Mouse (Mus musculus) embryonic stem cell, embryonic (primary cell): ENCODE measurements around the gene Atp1b2.

ENCODE experiments used
- CTCF ChIA-PET, 4 experiments: fragments of 300-600 bp in 2 of 4; fragments of 350-600 bp in 2 of 4; sonication (Branson Sonifier 250); formaldehyde crosslinking; loops; one replicate each; lab custom pipeline; 2022; ENCODE audit warnings: inconsistent platforms in 2 of 4; lab: Charles Lee
- POLR2A ChIA-PET, 4 experiments: fragments of 300-600 bp in 2 of 4; fragments of 350-600 bp in 2 of 4; sonication (Branson Sonifier 250); formaldehyde crosslinking; loops; one replicate each; lab custom pipeline; 2022; ENCODE audit warnings: antibody characterized with exemption in 4 of 4, inconsistent platforms in 1 of 4; lab: Charles Lee

Gene Atp1b2

DNA sequence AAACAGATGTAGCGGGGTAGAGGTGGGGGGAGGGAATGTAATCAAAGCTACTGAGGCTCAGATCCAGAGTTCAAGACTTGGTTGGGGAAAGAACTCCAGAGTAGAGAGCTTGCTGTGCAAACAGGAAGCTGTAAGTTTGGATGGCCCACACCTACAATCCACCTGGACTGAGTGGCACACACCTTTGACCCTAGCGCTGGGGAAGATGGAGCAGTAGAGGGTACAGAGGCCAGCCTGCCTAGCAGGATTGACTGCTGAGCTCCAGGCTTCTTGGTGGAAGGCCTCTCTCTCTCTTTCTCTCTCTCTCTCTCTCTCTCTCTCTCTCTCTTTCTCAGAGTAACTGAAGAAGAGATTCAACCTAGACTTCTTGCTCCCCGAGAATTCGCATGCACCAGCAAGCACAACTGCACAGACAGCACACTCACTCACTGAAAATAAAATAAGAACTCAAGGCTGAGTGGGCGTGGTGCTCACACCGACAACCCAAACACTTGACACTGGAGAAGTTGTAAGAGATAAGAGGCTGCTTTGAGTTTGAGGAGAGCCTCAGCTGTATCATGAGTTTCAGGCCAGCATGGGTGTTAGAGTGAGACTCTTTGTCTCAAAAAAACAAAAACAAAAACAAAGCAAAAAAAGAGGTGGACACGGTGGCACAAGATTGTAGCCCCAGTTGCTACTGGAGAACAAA lies 14.8 kb upstream of the Atp1b2 start:
- CTCF ChIA-PET, result interaction anchor here in 3 of 4 experiments (0.6 to 1.5 kb wide), 8 partner anchors 8 to 91 kb away, joined by 3 to 10 read pairs (median 4); no protein-coding TSS in a partner anchor
- POLR2A ChIA-PET, result interaction anchor here in 3 of 4 experiments (0.7 to 9.5 kb wide), 10 partner anchors 8 to 91 kb away, joined by 3 to 97 read pairs (median 4); partner anchors contain the start of genes Trp53 (in 2 of the 3) and Wrap53 (in 2 of the 3)

DNA sequence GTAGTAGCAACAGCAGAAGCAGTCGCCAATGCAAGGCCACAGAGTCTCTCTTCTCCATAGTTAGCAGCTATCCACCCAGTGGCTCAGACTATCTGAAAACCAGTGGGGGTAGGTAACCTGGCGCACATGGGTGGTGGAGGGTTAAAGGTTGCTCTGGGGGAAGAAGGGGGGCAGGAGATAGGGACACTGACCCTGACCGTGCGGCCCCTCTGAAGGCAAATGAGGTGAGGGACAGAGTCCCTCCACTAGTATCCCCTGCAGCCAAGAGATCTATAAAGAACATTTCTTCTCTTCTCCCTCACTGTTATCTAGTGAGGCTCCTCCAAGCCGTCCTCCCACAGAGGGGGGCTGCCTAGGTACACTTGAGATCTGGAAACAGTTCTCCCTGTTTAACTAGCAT lies 12.1 kb upstream of the Atp1b2 start, which contains the start of gene Shbg:
Gene Shbg, minus strand, starts transcription at position 101 of the 400 bp plus-strand sequence.
- ChIA-PET CTCF (interaction anchor here in 2 of 4 experiments (0.6 to 2.0 kb wide), 2 partner anchors 10 to 343 kb away, joined by 3 to 15 read pairs; no protein-coding TSS in a partner anchor), POLR2A (interaction anchor here in 3 of 4 experiments (0.6 to 9.5 kb wide), 9 partner anchors 13 to 290 kb away, joined by 3 to 97 read pairs (median 4); partner anchors contain the start of genes Trp53 (in 2 of the 3), Wrap53 (in 2 of the 3) and Atp1b2 (in 1 of the 3))

- ChIA-PET POLR2A (interaction anchor here (0.6 to 9.5 kb wide), 16 partner anchors 11 to 94 kb away, joined by 3 to 97 read pairs (median 4); partner anchors contain the start of genes Trp53 (in 3 of the 4), Wrap53 (in 3 of the 4), Atp1b2 (in 2 of the 4) and Fxr2 (in 1 of the 4)), CTCF (interaction anchor here (0.5 to 2.2 kb wide), 20 partner anchors 12 to 166 kb away, joined by 3 to 15 read pairs (median 3); partner anchors contain the start of genes Trp53 (in 2 of the 4), Wrap53 (in 2 of the 4) and Fxr2 (in 1 of the 4))
These were observed 11.0 kb upstream of the Atp1b2 start for GRCm38 (mm10) chr11:69616781-69617180.

GRCm38 (mm10) chr11:69614257-69614588 lies 8.5 kb upstream of the Atp1b2 start:
- CTCF ChIA-PET, result interaction anchor here (0.6 to 2.6 kb wide), 44 partner anchors 10 to 1495 kb away, joined by 3 to 23 read pairs (median 4); partner anchors contain the start of genes Trp53 (in 3 of the 4), Wrap53 (in 3 of the 4), Dnah2 (in 1 of the 4) and Fxr2 (in 1 of the 4)
- POLR2A ChIA-PET, result interaction anchor here (0.6 to 9.5 kb wide), 34 partner anchors 8 to 203 kb away, joined by 3 to 97 read pairs (median 5); partner anchors contain the start of genes Trp53 (in 4 of the 4), Wrap53 (in 4 of the 4), Atp1b2 (in 3 of the 4) and Fxr2 (in 2 of the 4)

DNA sequence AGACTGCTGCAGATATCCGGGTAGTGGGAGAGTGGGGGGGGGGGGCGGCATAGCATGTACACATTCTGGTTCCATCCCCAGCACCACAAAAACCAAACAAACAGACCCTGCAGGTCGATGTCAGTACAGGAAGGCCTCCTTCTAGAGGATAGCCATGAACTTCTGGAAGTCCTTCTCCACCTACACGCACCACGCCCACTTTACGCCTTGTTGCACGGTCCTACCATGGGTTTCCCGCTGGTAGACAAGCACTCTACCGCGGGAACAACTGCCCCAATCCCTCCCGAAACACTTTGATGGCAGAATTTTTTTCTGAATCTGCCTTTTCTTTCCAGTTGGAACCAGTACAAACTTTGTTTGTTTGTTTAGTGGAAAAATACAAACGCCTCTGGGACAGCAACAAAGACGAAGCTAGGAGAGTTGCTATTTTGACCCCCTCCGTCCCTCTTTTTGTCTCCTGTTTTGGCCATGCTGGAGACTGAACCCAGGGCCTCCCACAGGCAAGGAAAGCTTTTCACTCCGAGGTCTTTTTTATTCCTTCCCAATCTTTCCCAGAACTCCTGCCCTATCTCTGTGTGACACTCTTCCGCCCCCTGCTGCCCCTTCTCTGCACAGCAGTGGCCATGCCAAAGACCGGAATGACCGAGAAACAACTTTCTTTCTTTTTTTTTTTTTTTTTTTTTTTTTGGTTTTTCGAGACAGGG lies 8.0 kb upstream of the Atp1b2 start:
- ChIA-PET POLR2A (interaction anchor here (0.6 to 9.5 kb wide), 37 partner anchors 8 to 216 kb away, joined by 3 to 97 read pairs (median 4); partner anchors contain the start of genes Trp53 (in 4 of the 4), Wrap53 (in 4 of the 4), Atp1b2 (in 3 of the 4) and Fxr2 (in 2 of the 4)), CTCF (interaction anchor here (0.5 to 2.6 kb wide), 50 partner anchors 11 to 1496 kb away, joined by 3 to 23 read pairs (median 4); partner anchors contain the start of genes Trp53 (in 4 of the 4), Wrap53 (in 4 of the 4), Dnah2 (in 1 of the 4) and Fxr2 (in 1 of the 4))

DNA sequence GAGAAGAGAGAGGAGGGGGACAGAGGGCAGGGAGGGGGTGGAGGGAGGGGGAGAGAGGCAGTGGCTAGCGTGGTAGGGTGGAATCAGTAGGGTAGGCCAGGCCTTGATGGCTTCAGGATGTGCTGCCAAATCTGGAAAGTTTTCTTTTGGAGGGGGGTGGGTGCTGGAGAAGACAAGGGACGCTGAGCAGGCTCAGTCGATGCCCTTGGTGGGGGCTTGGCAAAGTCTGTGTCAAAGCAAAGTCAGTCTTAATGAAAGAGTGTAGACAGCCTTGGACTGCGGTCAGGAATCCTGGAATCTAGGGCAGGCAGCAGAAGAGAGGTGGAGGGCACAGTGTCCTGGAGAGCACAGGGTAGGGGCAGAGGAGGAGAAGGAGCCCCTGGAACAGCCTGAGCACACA lies 5.2 kb upstream of the Atp1b2 start:
- ChIA-PET CTCF (interaction anchor here in 2 of 4 experiments (0.7 to 1.4 kb wide), 4 partner anchors 53 to 1023 kb away, joined by 3 to 5 read pairs (median 4); no protein-coding TSS in a partner anchor), POLR2A (interaction anchor here in 2 of 4 experiments (0.6 to 16.3 kb wide), 8 partner anchors 11 to 174 kb away, joined by 3 to 500 read pairs (median 11); partner anchors contain the start of genes Trp53 (in 2 of the 2), Wrap53 (in 2 of the 2) and Sat2 (in 1 of the 2))

- POLR2A ChIA-PET, result interaction anchor here in 3 of 4 experiments (0.7 to 16.3 kb wide), 14 partner anchors 9 to 824 kb away, joined by 3 to 500 read pairs (median 5); partner anchors contain the start of genes Trp53 (in 3 of the 3), Wrap53 (in 3 of the 3) and Eif5a (in 1 of the 3)
- CTCF ChIA-PET, result interaction anchor here in 2 of 4 experiments (0.6 to 2.3 kb wide), 2 partner anchors 30 to 31 kb away, joined by 3 to 10 read pairs; partner anchors contain the start of genes Trp53 (in 1 of the 2) and Wrap53 (in 1 of the 2)
These were observed 3.7 kb upstream of the Atp1b2 start for GRCm38 (mm10) chr11:69609416-69609815.

GRCm38 (mm10) chr11:69608525-69608924 lies 2.8 kb upstream of the Atp1b2 start:
- CTCF ChIA-PET, result interaction anchor here in 3 of 4 experiments (0.6 to 2.3 kb wide), 4 partner anchors 22 to 79 kb away, joined by 3 to 10 read pairs (median 4); partner anchors contain the start of genes Trp53 (in 1 of the 3) and Wrap53 (in 1 of the 3)
- POLR2A ChIA-PET, result interaction anchor here in 3 of 4 experiments (0.6 to 16.3 kb wide), 14 partner anchors 8 to 823 kb away, joined by 3 to 500 read pairs (median 5); partner anchors contain the start of genes Trp53 (in 3 of the 3), Wrap53 (in 3 of the 3) and Eif5a (in 1 of the 3)

DNA sequence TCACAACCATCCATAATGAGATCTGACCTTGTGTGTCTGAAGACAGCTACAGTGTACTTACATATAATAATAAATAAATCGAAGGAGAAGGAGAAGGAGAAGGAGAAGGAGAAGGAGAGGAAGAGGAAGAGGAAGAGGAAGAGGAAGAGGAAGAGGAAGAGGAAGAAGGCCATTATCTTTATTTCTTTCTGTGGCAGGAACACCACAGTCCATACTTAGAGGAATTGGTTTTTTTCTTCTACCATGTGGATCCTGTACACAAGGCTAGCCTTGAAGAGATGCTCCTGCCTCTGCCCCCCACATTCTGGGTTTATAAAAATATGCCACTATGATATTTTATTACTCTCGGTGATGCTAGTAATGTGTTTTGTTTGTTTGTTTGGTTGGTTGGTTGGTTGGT lies 1.1 kb upstream of the Atp1b2 start:
- ChIA-PET CTCF (interaction anchor here in 1 of 4 experiments (1.5 kb wide), 1 partner anchor 27 kb away, joined by 4 read pairs; the partner anchor contains the start of genes Trp53 and Wrap53), POLR2A (interaction anchor here in 2 of 4 experiments (1.4 to 16.3 kb wide), 5 partner anchors 12 to 60 kb away, joined by 4 to 500 read pairs (median 8); partner anchors contain the start of genes Trp53 (in 2 of the 2), Wrap53 (in 2 of the 2) and Fxr2 (in 1 of the 2))

DNA sequence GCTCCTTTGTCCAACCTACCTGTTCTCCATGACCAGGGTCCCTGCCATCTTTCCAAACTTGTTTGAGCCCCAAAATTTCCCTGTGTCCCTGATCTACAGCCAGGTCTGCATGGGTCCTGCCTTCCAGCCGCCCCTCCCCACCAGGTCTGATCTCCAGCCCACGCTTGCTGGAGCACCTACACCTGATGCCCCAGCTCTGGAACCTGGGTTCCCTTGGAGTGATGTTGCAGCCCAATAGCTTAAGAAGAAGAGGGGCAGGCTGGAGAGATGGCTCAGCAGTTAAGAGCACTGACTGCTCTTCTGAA lies 701 bp upstream of the Atp1b2 start:
- ChIA-PET POLR2A (interaction anchor here (0.6 to 16.3 kb wide), 18 partner anchors 8 to 283 kb away, joined by 3 to 500 read pairs (median 6); partner anchors contain the start of genes Trp53 (in 2 of the 4), Wrap53 (in 2 of the 4), Cntrob (in 1 of the 4) and Fxr2 (in 1 of the 4)), CTCF (interaction anchor here in 1 of 4 experiments (1.5 kb wide), 1 partner anchor 26 kb away, joined by 4 read pairs; the partner anchor contains the start of genes Trp53 and Wrap53)

DNA sequence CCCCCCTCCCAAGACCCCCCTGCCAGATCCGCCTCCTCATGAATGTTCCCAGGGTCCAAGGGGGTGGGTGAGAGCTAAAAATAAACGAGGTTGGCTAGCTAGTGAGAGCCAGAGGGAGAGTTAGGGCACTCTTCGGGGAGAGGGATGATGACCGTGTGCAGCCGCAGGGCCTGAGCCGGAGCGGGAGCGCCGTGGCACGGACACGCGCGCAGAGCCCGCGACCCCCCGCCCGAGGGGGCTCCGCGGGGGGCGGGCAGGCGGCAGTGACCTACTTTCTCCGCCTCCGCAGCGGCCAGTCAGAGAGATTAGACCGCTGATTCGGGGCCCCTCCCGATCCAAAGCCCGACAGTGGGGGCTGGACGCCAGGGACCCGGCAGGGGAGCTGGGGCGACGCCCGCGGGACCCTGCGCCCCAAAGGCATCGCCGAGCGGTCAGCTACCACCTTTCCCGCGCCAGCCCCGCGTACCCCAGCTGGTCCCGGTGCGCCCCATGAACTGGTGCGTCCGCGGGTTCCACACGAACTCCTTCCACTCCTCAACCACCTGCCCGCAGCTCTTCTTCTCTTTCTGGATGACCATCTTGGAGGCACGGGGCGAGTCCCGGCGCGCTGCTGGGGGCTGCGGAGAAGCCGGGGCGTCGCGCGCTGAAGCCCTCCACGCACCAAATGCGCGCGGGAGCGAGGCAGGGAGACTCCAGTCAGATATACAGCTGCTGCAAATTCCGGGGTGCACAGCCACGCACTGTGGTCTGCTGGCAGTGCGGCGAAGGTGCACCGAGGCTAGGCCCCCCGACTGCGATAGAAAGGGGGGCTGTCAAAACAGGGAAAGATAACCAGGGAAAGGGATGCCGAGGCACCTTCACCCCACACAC lies 712 bp downstream of the Atp1b2 start:
- CTCF ChIA-PET, result interaction anchor here in 2 of 4 experiments (0.5 to 2.0 kb wide), 7 partner anchors 23 to 108 kb away, joined by 3 to 10 read pairs (median 5); partner anchors contain the start of genes Sox15 (in 1 of the 2), Trp53 (in 1 of the 2) and Wrap53 (in 1 of the 2)
- POLR2A ChIA-PET, result interaction anchor here (0.6 to 16.3 kb wide), 58 partner anchors 9 to 381 kb away, joined by 3 to 500 read pairs (median 5); partner anchors contain the start of genes Sat2 (in 3 of the 4), Cntrob (in 2 of the 4), Fxr2 (in 2 of the 4) and Trappc1 (in 2 of the 4)

GRCm38 (mm10) chr11:69604347-69604746 lies 1.4 kb downstream of the Atp1b2 start:
- CTCF ChIA-PET, result interaction anchor here in 1 of 4 experiments (0.9 to 2.0 kb wide), 3 partner anchors 25 to 58 kb away, joined by 3 to 8 read pairs (median 5); partner anchors contain the start of gene Sox15

DNA sequence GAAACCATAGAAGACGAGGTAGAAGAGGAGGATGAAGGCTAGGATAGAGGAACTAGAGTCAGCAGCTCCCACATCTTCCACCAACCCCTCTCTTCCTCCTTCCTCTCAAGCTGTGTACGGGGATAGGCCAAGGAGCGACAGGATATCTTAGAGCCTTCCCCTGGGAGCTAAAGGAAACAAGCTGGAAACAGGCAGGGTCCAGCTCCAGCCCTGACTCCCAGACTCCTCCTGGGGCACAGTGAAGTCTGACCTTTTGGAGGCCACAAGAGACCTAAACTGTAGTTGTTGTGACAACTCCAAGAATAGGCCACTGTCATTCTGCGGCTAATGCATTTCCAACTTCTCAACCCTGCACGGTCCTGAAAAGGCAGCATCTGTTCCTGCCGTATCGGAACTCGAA lies 2.2 kb downstream of the Atp1b2 start:
- CTCF ChIA-PET, result no interaction called here
- POLR2A ChIA-PET, result interaction anchor here in 3 of 4 experiments (0.6 to 16.3 kb wide), 7 partner anchors 10 to 92 kb away, joined by 3 to 500 read pairs (median 4); partner anchors contain the start of genes Trp53 (in 3 of the 3) and Wrap53 (in 3 of the 3)

More at GRCm38 (mm10) chr11:69604347-69604746, 1.4 kb downstream of the Atp1b2 start:
- POLR2A ChIA-PET, result interaction anchor here in 3 of 4 experiments (0.6 to 16.3 kb wide), 26 partner anchors 9 to 381 kb away, joined by 3 to 500 read pairs (median 5); partner anchors contain the start of genes Cntrob (in 2 of the 3), Trappc1 (in 2 of the 3), Trp53 (in 2 of the 3) and Wrap53 (in 2 of the 3)

GRCm38 (mm10) chr11:69601768-69602167 lies 4.0 kb downstream of the Atp1b2 start:
- ChIA-PET CTCF (interaction anchor here in 3 of 4 experiments (0.6 to 1.7 kb wide), 3 partner anchors 12 to 26 kb away, joined by 3 to 5 read pairs (median 3); no protein-coding TSS in a partner anchor), POLR2A (interaction anchor here in 3 of 4 experiments (1.0 to 16.3 kb wide), 9 partner anchors 9 to 49 kb away, joined by 3 to 500 read pairs (median 5); partner anchors contain the start of genes Trp53 (in 3 of the 3), Wrap53 (in 3 of the 3) and Sat2 (in 1 of the 3))
